Mouse (Mus musculus) stomach, embryonic 14.5 days (tissue): ENCODE data around the gene Sncg. TPM values are rescaled to one million over a fixed set of nuclear protein-coding genes. Genes with fewer than 3 reads are reported as not detected.

Source experiments
- ATAC-seq: fragments of 200-750 bp; cut with Nextera tagmentation; 2 replicates; pipeline ENCODE4 v1.8.0; 2017; ENCODE audit warnings: low read depth, moderate TSS enrichment; ENCODE audit not compliant: insufficient number of reproducible peaks, insufficient read depth, low FRiP score
- H3K27ac ChIP-seq: fragments of 300-500 bp; sonication (generic); 2 replicates; pipeline ENCODE4 v1.5.1; 2014; ENCODE audit warnings: mild to moderate bottlenecking, low read length, moderate library complexity, mixed read lengths
- H3K27me3 ChIP-seq: fragments of 300-500 bp; sonication (generic); 2 replicates; pipeline ENCODE4 v1.6.1; 2014; ENCODE audit warnings: low read length, control low read depth, mixed read lengths; ENCODE audit not compliant: control insufficient read depth, insufficient read depth
- H3K36me3 ChIP-seq: fragments of 300-500 bp; sonication (generic); 2 replicates; pipeline ENCODE4 v1.6.1; 2014; ENCODE audit warnings: mild to moderate bottlenecking, control low read depth, low read length, moderate library complexity, mixed read lengths; ENCODE audit not compliant: control insufficient read depth, insufficient read depth
- H3K4me1 ChIP-seq: fragments of 300-500 bp; sonication (generic); 2 replicates; pipeline ENCODE4 v1.6.1; 2014; ENCODE audit warnings: low read length, control low read depth, mixed read lengths; ENCODE audit not compliant: control insufficient read depth, insufficient read depth
- H3K4me2 ChIP-seq: fragments of 300-500 bp; sonication (generic); replicated peaks from 2 replicates; pipeline ENCODE4 v1.6.1; 2014; ENCODE audit warnings: low read depth, low read length, control low read depth
- H3K4me3 ChIP-seq: fragments of 300-500 bp; sonication (generic); 2 replicates; pipeline ENCODE4 v1.5.1; 2014; ENCODE audit warnings: low read depth, low read length, control low read depth
- H3K9ac ChIP-seq: fragments of 300-500 bp; sonication (generic); replicated peaks from 2 replicates; pipeline ENCODE4 v1.6.1; 2014; ENCODE audit warnings: low read depth, mild to moderate bottlenecking, control low read depth, low read length, moderate library complexity, mixed read lengths
- H3K9me3 ChIP-seq: fragments of 300-500 bp; sonication (generic); 2 replicates; pipeline ENCODE4 v1.6.1; 2016; ENCODE audit warnings: low read depth, low read length, control low read depth; ENCODE audit not compliant: control insufficient read depth
- WGBS: fragments of 180-500 bp; shearing (Covaris S2); extraction: QIAGEN DNeasy Blood & Tissue Kit; methylation state at CpG from one replicate; pipeline ENCODE4 v1.1.7; 2014; 5-methylcytosine and 5-hydroxymethylcytosine counted together
- polyA plus RNA-seq: library from polyadenylated mRNA; unstranded; fragments of >200 nt; fragmentation: Nextera tagmentation; extraction: Ambion mirVana; gene quantifications from 2 replicates; pipeline ENCODE4 v1.2.1, GENCODE M21; 2014

The Sncg gene
- polyA plus RNA-seq, 1 experiment from 2014 or later: 40.1 TPM

DNA sequence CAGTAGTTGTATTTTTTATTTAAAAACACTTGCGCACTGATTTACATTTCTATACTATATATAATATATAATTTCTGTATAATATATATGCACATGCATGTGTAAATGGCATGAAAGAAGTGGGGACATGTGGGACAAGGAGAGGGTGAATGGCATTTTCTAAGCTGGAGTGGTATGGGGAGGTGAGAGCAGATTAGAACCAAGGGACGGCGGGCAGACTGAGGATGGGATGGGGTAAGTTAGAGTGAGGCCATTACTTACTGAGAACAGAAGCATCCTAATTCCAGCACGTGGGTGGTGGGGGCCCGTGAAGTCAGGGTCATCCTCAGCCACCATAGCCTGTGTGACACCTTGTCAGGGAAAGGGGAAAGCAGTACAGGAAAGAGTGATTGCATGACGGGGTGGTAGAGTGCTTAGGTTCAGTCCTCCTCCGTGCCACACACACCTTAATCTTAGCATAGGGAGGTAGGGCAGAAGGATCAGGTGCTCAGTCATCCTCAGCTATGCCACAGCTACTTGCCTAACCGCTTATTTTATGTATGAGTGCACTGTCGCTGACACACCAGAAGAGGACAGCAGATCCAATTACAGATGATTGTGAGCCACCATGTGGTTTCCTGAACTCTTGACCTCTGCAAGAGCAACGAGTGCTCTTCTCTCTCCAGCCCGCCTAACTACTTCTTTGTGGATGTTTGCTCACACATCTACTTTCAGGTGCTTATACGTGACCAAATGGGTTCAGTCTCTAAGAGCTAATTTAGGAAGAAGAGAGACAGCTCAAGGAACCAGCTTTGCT lies 28.6 kb downstream of the Sncg start:
- Histone ChIP-seq H3K4me1 (no peaks in the 10 kb centered on the region), H3K4me2 (no peak overlapping the region), H3K27me3 (no peaks in the 10 kb centered on the region), H3K9me3 (no peaks in the 10 kb centered on the region), H3K9ac (no peak overlapping the region), H3K4me3 (no peak overlapping the region), H3K36me3 (peaks cover 23% of the 10 kb centered on the region), H3K27ac (no peak overlapping the region)
- no peak for ATAC-seq
- 55% methylated on average over 12 of the region's 12 CpGs for WGBS

GRCm38 (mm10) chr14:34344361-34344760 lies 30.2 kb downstream of the Sncg start:
- H3K27ac ChIP-seq: no peak overlapping the region
- H3K9me3 ChIP-seq: no peaks in the 10 kb centered on the region
- 82% methylated on average over 5 of the region's 5 CpGs for WGBS
- no peaks in the 10 kb centered on the region for H3K27me3 ChIP-seq
- no peak for ATAC-seq
- no peaks in the 10 kb centered on the region for H3K4me1 ChIP-seq
- H3K9ac ChIP-seq: no peak overlapping the region
- H3K4me2 ChIP-seq: no peak overlapping the region
- H3K4me3 ChIP-seq: no peak overlapping the region
- peaks cover 34% of the 10 kb centered on the region for H3K36me3 ChIP-seq

DNA sequence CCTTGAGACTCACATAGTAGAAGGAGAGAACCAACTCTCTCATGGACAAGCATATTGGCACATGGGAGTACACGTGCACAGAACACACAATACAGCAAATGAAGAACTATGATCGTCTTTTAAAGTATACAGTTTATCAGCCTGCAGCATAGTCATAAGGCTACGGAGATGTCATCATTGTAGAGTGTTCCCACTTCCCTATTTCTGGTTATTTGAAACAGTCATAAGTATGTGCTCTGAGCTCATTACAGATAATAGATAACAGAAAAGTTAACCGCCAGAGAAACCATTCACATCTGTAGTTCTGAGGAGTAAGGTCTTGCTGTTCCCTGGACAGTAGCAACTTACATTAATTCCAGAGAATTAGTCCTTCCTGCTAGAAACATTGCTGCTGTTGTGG lies 31.5 kb downstream of the Sncg start:
- no peak overlapping the region for H3K4me3 ChIP-seq
- no peak overlapping the region for H3K27ac ChIP-seq
- H3K4me1 ChIP-seq: no peaks in the 10 kb centered on the region
- H3K27me3 ChIP-seq: no peaks in the 10 kb centered on the region
- no peaks in the 10 kb centered on the region for H3K9me3 ChIP-seq
- H3K4me2 ChIP-seq: no peak overlapping the region
- peaks cover 44% of the 10 kb centered on the region for H3K36me3 ChIP-seq
- WGBS: 92% methylated on average over 4 of the region's 4 CpGs
- no peak for ATAC-seq
- no peak overlapping the region for H3K9ac ChIP-seq

DNA sequence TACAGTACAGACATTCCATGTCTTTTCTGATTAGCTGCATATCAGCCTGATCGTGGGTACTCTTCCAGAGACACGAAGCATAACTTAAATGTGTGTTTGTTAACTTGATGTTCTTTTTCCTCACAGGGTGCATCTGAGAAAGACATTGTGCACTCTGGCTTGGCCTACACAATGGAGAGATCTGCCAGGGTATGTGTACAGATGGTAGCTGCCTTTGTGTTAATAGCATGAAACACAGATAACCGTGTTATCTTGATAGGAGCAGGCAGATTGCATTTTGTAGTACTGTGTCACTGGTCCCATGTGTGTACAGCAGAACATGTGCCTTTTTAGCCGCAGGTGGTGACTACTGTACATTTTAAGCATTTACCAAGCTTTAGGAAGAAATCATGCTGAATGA lies 32.6 kb downstream of the Sncg start:
- Histone ChIP-seq H3K36me3 (peaks cover 52% of the 10 kb centered on the region), H3K27ac (no peak overlapping the region), H3K9ac (no peak overlapping the region), H3K27me3 (no peaks in the 10 kb centered on the region), H3K4me1 (no peaks in the 10 kb centered on the region), H3K9me3 (no peaks in the 10 kb centered on the region), H3K4me3 (no peak overlapping the region), H3K4me2 (no peak overlapping the region)
- ATAC-seq: no peak
- 86% methylated on average over 4 of the region's 4 CpGs for WGBS

DNA sequence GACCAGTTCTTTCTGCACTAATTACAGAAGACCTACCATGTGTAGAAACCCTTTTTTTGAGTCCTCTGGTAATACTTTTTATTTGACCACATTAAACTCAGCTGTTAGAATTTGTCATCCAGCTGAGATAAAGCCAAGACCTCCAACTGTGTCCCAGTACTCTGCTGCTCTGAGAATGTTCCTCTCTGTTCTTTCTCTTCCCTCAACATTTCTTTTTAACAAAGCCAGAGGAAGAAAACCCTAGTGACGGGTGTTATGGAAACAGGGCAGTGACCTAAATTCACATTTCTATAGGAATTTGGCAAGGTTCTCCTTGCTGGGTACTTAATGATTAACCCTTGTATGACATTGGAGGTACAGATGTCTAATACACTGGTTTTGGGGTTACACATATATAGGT lies 35.1 kb downstream of the Sncg start:
- Histone ChIP-seq H3K4me3 (no peak overlapping the region), H3K9me3 (no peaks in the 10 kb centered on the region), H3K27me3 (no peaks in the 10 kb centered on the region), H3K4me2 (no peak overlapping the region), H3K27ac (no peak overlapping the region), H3K9ac (no peak overlapping the region), H3K4me1 (no peaks in the 10 kb centered on the region), H3K36me3 (peaks cover 77% of the 10 kb centered on the region)
- 61% methylated on average over 1 of the region's 1 CpGs for WGBS
- no peak for ATAC-seq

DNA sequence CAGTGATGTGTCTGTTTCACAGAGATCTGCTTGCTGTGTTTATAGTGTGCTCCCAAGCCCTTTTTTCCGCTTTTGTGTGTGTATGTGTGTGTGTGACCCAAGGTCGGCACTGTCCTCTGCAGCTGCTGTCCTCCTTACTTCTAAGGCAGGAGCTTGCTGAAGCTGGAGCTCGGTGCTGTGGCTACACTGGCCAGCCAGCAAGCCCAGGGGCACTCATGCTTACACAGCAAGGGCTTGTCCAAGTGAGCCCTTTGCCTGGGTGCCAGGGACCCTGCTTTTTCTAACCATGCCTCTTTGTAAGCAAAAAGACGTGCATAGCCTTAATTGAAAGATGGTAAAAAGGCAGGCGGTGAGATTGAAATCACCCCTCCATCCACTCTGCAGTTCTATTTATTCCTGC lies 42.1 kb downstream of the Sncg start:
- 87% methylated on average over 5 of the region's 5 CpGs for WGBS
- H3K27ac ChIP-seq: no peak overlapping the region
- H3K4me3 ChIP-seq: no peak overlapping the region
- H3K9me3 ChIP-seq: no peaks in the 10 kb centered on the region
- H3K9ac ChIP-seq: no peak overlapping the region
- ATAC-seq: no peak
- peaks cover 65% of the 10 kb centered on the region for H3K36me3 ChIP-seq
- H3K4me1 ChIP-seq: no peaks in the 10 kb centered on the region
- no peaks in the 10 kb centered on the region for H3K27me3 ChIP-seq
- H3K4me2 ChIP-seq: no peak overlapping the region

GRCm38 (mm10) chr14:34331886-34332285 lies 42.7 kb downstream of the Sncg start:
- H3K4me3 ChIP-seq: no peak overlapping the region
- H3K27ac ChIP-seq: no peak overlapping the region
- peaks cover 64% of the 10 kb centered on the region for H3K36me3 ChIP-seq
- H3K4me1 ChIP-seq: no peaks in the 10 kb centered on the region
- no peak overlapping the region for H3K4me2 ChIP-seq
- ATAC-seq: no peak
- H3K9ac ChIP-seq: no peak overlapping the region
- WGBS: 87% methylated on average over 3 of the region's 3 CpGs
- H3K27me3 ChIP-seq: no peaks in the 10 kb centered on the region
- H3K9me3 ChIP-seq: no peaks in the 10 kb centered on the region

DNA sequence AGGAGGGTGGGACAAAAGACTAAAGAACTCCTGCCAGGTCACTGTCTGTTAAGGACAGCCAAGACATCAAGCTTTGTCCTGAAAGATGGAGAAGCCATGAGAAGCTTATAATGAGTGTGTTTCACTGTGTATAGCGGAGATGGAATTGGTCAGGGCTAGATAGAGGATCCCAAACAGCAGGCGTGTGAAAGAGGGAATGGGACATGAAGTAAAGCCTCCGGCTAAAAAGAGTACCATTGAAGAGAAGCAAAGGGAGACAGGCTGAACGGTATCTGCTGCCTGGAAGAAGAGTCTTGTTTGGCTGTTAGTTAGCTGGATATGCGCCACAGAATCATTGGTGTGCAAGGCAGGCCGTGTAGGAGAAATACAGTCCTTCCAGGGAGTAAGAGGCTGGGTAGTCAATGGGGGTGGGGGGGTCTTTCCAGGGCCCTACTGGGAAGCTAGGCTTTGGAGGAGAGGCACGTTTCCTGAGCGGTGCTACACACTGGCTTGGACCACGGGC lies 43.9 kb downstream of the Sncg start:
- Histone ChIP-seq H3K27ac (no peak overlapping the region), H3K9ac (no peak overlapping the region), H3K27me3 (no peaks in the 10 kb centered on the region), H3K9me3 (no peaks in the 10 kb centered on the region), H3K4me1 (no peaks in the 10 kb centered on the region), H3K4me2 (no peak overlapping the region), H3K4me3 (no peak overlapping the region), H3K36me3 (peaks cover 55% of the 10 kb centered on the region)
- 91% methylated on average over 9 of the region's 9 CpGs for WGBS
- ATAC-seq: no peak

GRCm38 (mm10) chr14:34327618-34328017 lies 47.0 kb downstream of the Sncg start:
- Histone ChIP-seq H3K36me3 (peaks cover 52% of the 10 kb centered on the region), H3K4me3 (no peak overlapping the region)
- WGBS: 48% methylated on average over 1 of the region's 1 CpGs

More at GRCm38 (mm10) chr14:34327618-34328017, 47.0 kb downstream of the Sncg start:
- no peak overlapping the region for H3K9ac ChIP-seq
- H3K27ac ChIP-seq: no peak overlapping the region
- H3K4me2 ChIP-seq: no peak overlapping the region
- H3K27me3 ChIP-seq: no peaks in the 10 kb centered on the region
- no peaks in the 10 kb centered on the region for H3K4me1 ChIP-seq
- ATAC-seq: no peak
- H3K9me3 ChIP-seq: no peaks in the 10 kb centered on the region
